Comparison of ENCODE assay signal across 9 mouse cellular contexts in the genomic region with DNA sequence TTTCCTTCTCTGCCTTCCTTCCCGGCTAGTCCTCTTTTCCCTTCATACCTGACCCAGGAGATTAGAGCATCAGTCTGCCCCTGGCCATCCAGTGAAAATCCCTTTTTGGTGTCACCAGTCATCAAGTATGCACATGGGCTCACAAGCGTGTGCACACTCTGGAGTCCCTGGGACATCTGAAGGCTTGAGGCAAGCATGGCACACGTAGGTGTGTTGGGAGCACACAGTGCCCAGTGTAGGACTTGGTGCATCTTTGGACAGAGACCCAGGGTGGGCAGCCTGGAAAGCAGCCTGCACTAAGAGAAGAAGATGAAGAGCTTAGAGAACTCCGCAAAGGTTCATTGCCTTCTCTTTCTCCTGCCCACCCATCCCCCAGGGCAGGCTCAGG. TPM values are rescaled to one million over a fixed set of nuclear protein-coding genes. Genes with fewer than 3 reads are reported as not detected.
DNase-seq lines count a peak whose midpoint lies in the region; ATAC-seq and TF ChIP-seq lines count a peak whose summit lies in the region.
"Had no signal": no experiment of that assay in that cellular context is flagged by ENCODE, and none has a peak within 500 bp of the region (broad histone marks: within the 10 kb centered on the region; RNA-seq: fewer than 3 reads in every experiment).

No protein-coding gene starts in this region.

- intact Hi-C loops in left cerebral cortex, postnatal 14 days (cut with DNase I): no loop called here

- H3K27ac ChIP-seq in heart, embryonic 11.5 days (ENCODE audit: low read depth, low read length): peak overlapping the region; percentile 94
- H3K27ac ChIP-seq in embryonic fibroblast, embryonic 13.5 days (ENCODE audit: insufficient read depth, low read length): peak overlapping the region; percentile 89
- H3K27ac ChIP-seq in limb, embryonic 11.5 days (replicated peaks; ENCODE audit: low read depth, low read length): no peak overlapping the region

- DNase-seq in heart, adult 18-20 months: no peak
- DNase-seq in limb, embryonic 11.5 days (ENCODE audit: low spot score): no peak
- no peak for DNase-seq in left cerebral cortex, postnatal 14 days (ENCODE audit: low spot score in 2 of 2)
- DNase-seq in ovary, adult 18-20 months (ENCODE audit: low spot score): no peak
- DNase-seq: lung, postnatal 36 days had no signal

- H3K27me3 ChIP-seq in heart, embryonic 11.5 days (ENCODE audit: control insufficient read depth, insufficient read depth, low read length): no peaks in the 10 kb centered on the region
- H3K27me3 ChIP-seq in E14TG2a.4 (ENCODE audit: insufficient read depth, low read length): peaks cover 22% of the 10 kb centered on the region
- peaks cover 12% of the 10 kb centered on the region for H3K27me3 ChIP-seq in limb, embryonic 11.5 days (ENCODE audit: control insufficient read depth, insufficient read depth, low read length)

- no peaks in the 10 kb centered on the region for H3K9me3 ChIP-seq in heart, embryonic 11.5 days (replicated peaks; ENCODE audit: control insufficient read depth, low read length)
- H3K9me3 ChIP-seq in E14TG2a.4 (ENCODE audit: low read length): no peaks in the 10 kb centered on the region
- no peaks in the 10 kb centered on the region for H3K9me3 ChIP-seq in limb, embryonic 11.5 days (ENCODE audit: control insufficient read depth, low read length)

- H3K4me3 ChIP-seq in heart, embryonic 11.5 days (ENCODE audit: low read depth, low read length): peak overlapping the region; percentile 56
- H3K4me3 ChIP-seq in E14TG2a.4 (replicated peaks; ENCODE audit: low read length): peak overlapping the region; percentile 32; the same call in 1 of the 2 replicates
- peak overlapping the region; percentile 63 for H3K4me3 ChIP-seq in embryonic fibroblast, embryonic 13.5 days (ENCODE audit: insufficient read depth, low read length)
- H3K4me3 ChIP-seq in limb, embryonic 11.5 days (ENCODE audit: low read depth, low read length): no peak overlapping the region

- H3K36me3 ChIP-seq in heart, embryonic 11.5 days (ENCODE audit: control insufficient read depth, insufficient read depth, low read length): no peaks in the 10 kb centered on the region
- no peaks in the 10 kb centered on the region for H3K36me3 ChIP-seq in E14TG2a.4 (ENCODE audit: insufficient read depth, low read length)
- no peaks in the 10 kb centered on the region for H3K36me3 ChIP-seq in limb, embryonic 11.5 days (ENCODE audit: control insufficient read depth, insufficient read depth, low read length)

- TF ChIP-seq CTCF in E14TG2a.4 (conservative IDR thresholded peaks at IDR 0.05; ENCODE audit: low read length): no peak
- TF ChIP-seq CTCF in embryonic fibroblast, embryonic 13.5 days (IDR thresholded peaks at IDR 0.05; ENCODE audit: borderline replicate concordance, insufficient read depth, low read length): no peak

- peak overlapping the region; percentile 91 for H3K4me2 ChIP-seq in heart, embryonic 11.5 days
- H3K4me2 ChIP-seq in limb, embryonic 11.5 days (ENCODE audit: low read depth, severe bottlenecking): no peak overlapping the region

- 12% methylated on average over 4 of the region's 4 CpGs for WGBS in heart, embryonic 11.5 days (ENCODE audit: insufficient replicate concordance)
- WGBS in limb, embryonic 11.5 days: 26% methylated on average over 4 of the region's 4 CpGs

- ATAC-seq in heart, embryonic 11.5 days (replicated peaks; ENCODE audit: insufficient number of reproducible peaks, low FRiP score, low TSS enrichment): 0 out of 2 replicates have a peak, but pooled peaks have one; percentile 43
- ATAC-seq in limb, embryonic 11.5 days (ENCODE audit: insufficient number of reproducible peaks, low FRiP score, low TSS enrichment, low read depth): peak; percentile 9; the same call in 1 of the 2 replicates
- ATAC-seq in activated CD4-positive, CD25-positive, alpha-beta regulatory T cell, adult 4 months: no peak

- H3K4me1 ChIP-seq in heart, embryonic 11.5 days (ENCODE audit: control insufficient read depth, insufficient read depth, low read length): peaks cover 32% of the 10 kb centered on the region
- H3K4me1 ChIP-seq in E14TG2a.4 (replicated peaks; ENCODE audit: low read depth, low read length): peaks cover 54% of the 10 kb centered on the region
- no peaks in the 10 kb centered on the region for H3K4me1 ChIP-seq in embryonic fibroblast, embryonic 13.5 days (ENCODE audit: control insufficient read depth, insufficient read depth, low read length)
- peaks cover 14% of the 10 kb centered on the region; the same call in 1 of the 2 replicates for H3K4me1 ChIP-seq in limb, embryonic 11.5 days (ENCODE audit: control insufficient read depth, insufficient read depth, low read length)

- peak overlapping the region; percentile 34; the same call in 1 of the 2 replicates for H3K9ac ChIP-seq in heart, embryonic 11.5 days (ENCODE audit: low read depth, low read length)
- H3K9ac ChIP-seq in limb, embryonic 11.5 days (ENCODE audit: low read length): no peak overlapping the region

- TF ChIP-seq POLR2A in embryonic fibroblast, embryonic 13.5 days (IDR thresholded peaks at IDR 0.05; ENCODE audit: low read depth, low read length): no peak; the same call in 1 of the 2 replicates

RNA-seq across cellular contexts. Expression of gene Dysf, which starts 1.5 kb away (rescaled TPM):
- 11.6 and 16.2 TPM in 2 replicates for polyA plus RNA-seq in heart, embryonic 11.5 days (2014; fragmentation: Nextera tagmentation; extraction: Ambion mirVana)
- total RNA-seq in heart, adult 18-20 months (2021): 100 to 1,000 TPM in 1 of 2 experiments, 10 to 100 TPM in 1; 99.8 to 105 TPM
- polyA plus RNA-seq in embryonic fibroblast, embryonic 13.5 days (2011; ENCODE audit: insufficient read length, low read depth, missing spikeins): 39.8 and 65.1 TPM in 2 replicates
- polyA plus RNA-seq in limb, embryonic 11.5 days (2014; fragmentation: Nextera tagmentation; extraction: Ambion mirVana): 16.7 and 17.9 TPM in 2 replicates
- not detected for polyA plus RNA-seq in activated CD4-positive, CD25-positive, alpha-beta regulatory T cell, adult 4 months (2017; shearing (Covaris generic))
- total RNA-seq in left cerebral cortex, postnatal 14 days (2021): 1 to 10 TPM; 4.6 to 6.4 TPM

Comparison
In these comparisons a context has a peak if more than half of its experiments do, and no peak if none do; other contexts are left out.
1. RNA of gene Dysf, which starts 1.5 kb away (polyA plus RNA-seq): 39.8 to 65.1 TPM in embryonic fibroblast, embryonic 13.5 days, 16.7 to 17.9 TPM in limb, embryonic 11.5 days and 11.6 to 16.2 TPM in heart, embryonic 11.5 days; not detected in activated CD4-positive, CD25-positive, alpha-beta regulatory T cell, adult 4 months; every median in the first group is over 10 times any median in the second.